Mouse (Mus musculus) ES-E14 (cell line): Measurements from ENCODE around the gene Lsm11.
"Not testable (repeated sequence)": the region's sequence is repeated elsewhere in the genome, so short reads cannot be mapped to it uniquely, and the experiment has no call there.

ENCODE experiments used
- HCFC1 ChIP-seq: IDR thresholded peaks from 2 replicates; pipeline ENCODE4 v1.6.1; 2012; ENCODE audit warnings: low read length, inconsistent platforms, borderline replicate concordance; ENCODE audit not compliant: insufficient read depth
- ZNF384 ChIP-seq: IDR thresholded peaks from 2 replicates; pipeline ENCODE4 v1.6.1; 2012; ENCODE audit warnings: low read depth, low read length, inconsistent platforms

DNA sequence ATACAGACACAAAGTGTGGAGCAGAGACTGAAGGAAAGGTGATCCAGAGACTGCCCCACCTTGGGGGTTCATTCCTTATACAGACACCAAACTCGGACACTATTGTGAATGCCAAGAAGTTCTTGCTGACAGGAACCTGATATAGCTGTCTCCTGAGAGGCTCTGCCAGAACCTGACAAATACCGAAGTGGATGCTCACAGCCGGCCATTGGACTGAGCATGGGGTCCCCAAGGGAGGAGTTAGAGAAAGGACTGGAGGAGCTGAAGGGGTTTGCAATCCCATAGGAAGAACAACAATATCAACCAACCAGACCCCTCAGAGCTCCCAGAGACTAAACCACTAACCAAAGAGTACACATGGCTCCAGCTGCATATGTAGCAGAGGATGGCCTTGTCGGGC lies 65.4 kb downstream of the Lsm11 start:
- not testable (repeated sequence) for TF ChIP-seq ZNF384, HCFC1
